ENCODE assay signal across 12 mouse cellular contexts in genomic region chr5:111570826-111571225, GRCm38 (mm10).
A peak's percentile ranks its signal among the peaks of the same experiment; 100 is the strongest.
DNase-seq lines count a peak whose midpoint lies in the region; ATAC-seq lines count a peak whose summit lies in the region.
"Had no signal": no experiment of that assay in that cellular context is flagged by ENCODE, and none has a peak within 500 bp of the region (broad histone marks: within the 10 kb centered on the region; RNA-seq: fewer than 3 reads in every experiment).

No protein-coding gene starts in this region.

- peaks cover 62% of the 10 kb centered on the region for H3K4me1 ChIP-seq in hindbrain, embryonic 10.5 days (replicated peaks)
- peaks cover 15% of the 10 kb centered on the region; the same call in 1 of the 2 replicates for H3K4me1 ChIP-seq in hindbrain, embryonic 14.5 days (replicated peaks; ENCODE audit: control insufficient read depth, insufficient read depth, low read length)
- peaks cover 18% of the 10 kb centered on the region for H3K4me1 ChIP-seq in hindbrain, embryonic 11.5 days (replicated peaks; ENCODE audit: control insufficient read depth, insufficient read depth, low read length)
- H3K4me1 ChIP-seq in limb, embryonic 15.5 days, result peaks cover 37% of the 10 kb centered on the region

- H3K9me3 ChIP-seq in hindbrain, embryonic 10.5 days, result no peaks in the 10 kb centered on the region
- H3K9me3 ChIP-seq in hindbrain, embryonic 14.5 days (ENCODE audit: control insufficient read depth, low read length), result no peaks in the 10 kb centered on the region
- no peaks in the 10 kb centered on the region for H3K9me3 ChIP-seq in hindbrain, embryonic 11.5 days (ENCODE audit: control insufficient read depth, low read length)
- H3K9me3 ChIP-seq in limb, embryonic 15.5 days, result no peaks in the 10 kb centered on the region
- H3K9me3 ChIP-seq: heart, embryonic 15.5 days; liver, embryonic 15.5 days had no signal

- no peaks in the 10 kb centered on the region for H3K36me3 ChIP-seq in hindbrain, embryonic 10.5 days
- H3K36me3 ChIP-seq in hindbrain, embryonic 14.5 days (replicated peaks; ENCODE audit: control insufficient read depth, insufficient read depth), result no peaks in the 10 kb centered on the region
- no peaks in the 10 kb centered on the region for H3K36me3 ChIP-seq in hindbrain, embryonic 11.5 days (ENCODE audit: control insufficient read depth, insufficient read depth, low read length)
- H3K36me3 ChIP-seq in limb, embryonic 15.5 days, result no peaks in the 10 kb centered on the region
- H3K36me3 ChIP-seq: heart, embryonic 15.5 days; liver, embryonic 15.5 days had no signal

- H3K4me3 ChIP-seq in hindbrain, embryonic 10.5 days, result no peak overlapping the region
- no peak overlapping the region for H3K4me3 ChIP-seq in hindbrain, embryonic 14.5 days (replicated peaks; ENCODE audit: low read length)
- no peak overlapping the region for H3K4me3 ChIP-seq in hindbrain, embryonic 11.5 days (ENCODE audit: low read depth, low read length)
- no peak overlapping the region for H3K4me3 ChIP-seq in limb, embryonic 15.5 days
- H3K4me3 ChIP-seq: heart, embryonic 15.5 days; liver, embryonic 15.5 days had no signal

- peaks cover 29% of the 10 kb centered on the region for H3K27me3 ChIP-seq in hindbrain, embryonic 10.5 days (ENCODE audit: insufficient read depth, poor library complexity, severe bottlenecking)
- no peaks in the 10 kb centered on the region for H3K27me3 ChIP-seq in hindbrain, embryonic 14.5 days (ENCODE audit: control insufficient read depth, insufficient read depth, low read length)
- H3K27me3 ChIP-seq in hindbrain, embryonic 11.5 days (ENCODE audit: control insufficient read depth, insufficient read depth, low read length), result no peaks in the 10 kb centered on the region
- no peaks in the 10 kb centered on the region for H3K27me3 ChIP-seq in limb, embryonic 15.5 days

- no peak overlapping the region for H3K4me2 ChIP-seq in hindbrain, embryonic 14.5 days (replicated peaks)
- no peak overlapping the region for H3K4me2 ChIP-seq in hindbrain, embryonic 11.5 days (replicated peaks; ENCODE audit: low read depth, low read length)
- H3K4me2 ChIP-seq in limb, embryonic 15.5 days, result no peak overlapping the region
- H3K4me2 ChIP-seq: heart, embryonic 15.5 days; liver, embryonic 15.5 days had no signal

- peak overlapping the region; percentile 77 for H3K27ac ChIP-seq in hindbrain, embryonic 10.5 days
- H3K27ac ChIP-seq in hindbrain, embryonic 14.5 days, result no peak overlapping the region
- no peak overlapping the region for H3K27ac ChIP-seq in hindbrain, embryonic 11.5 days (ENCODE audit: low read depth, low read length)
- H3K27ac ChIP-seq in limb, embryonic 15.5 days, result no peak overlapping the region
- H3K27ac ChIP-seq: heart, embryonic 15.5 days; liver, embryonic 15.5 days had no signal

- no peak overlapping the region for H3K9ac ChIP-seq in hindbrain, embryonic 14.5 days
- no peak overlapping the region for H3K9ac ChIP-seq in hindbrain, embryonic 11.5 days (ENCODE audit: low read depth, low read length)
- no peak overlapping the region for H3K9ac ChIP-seq in limb, embryonic 15.5 days
- H3K9ac ChIP-seq: heart, embryonic 15.5 days; liver, embryonic 15.5 days had no signal

- ATAC-seq in hindbrain, embryonic 14.5 days (ENCODE audit: low FRiP score), result no peak
- 0 out of 2 replicates have a peak, but pooled peaks have one; percentile 17 for ATAC-seq in hindbrain, embryonic 11.5 days (ENCODE audit: low FRiP score)
- peak; percentile 38; the same call in 1 of the 2 replicates for ATAC-seq in limb, embryonic 15.5 days (ENCODE audit: insufficient number of reproducible peaks, low FRiP score, low TSS enrichment, low read depth)
- ATAC-seq in erythroid progenitor cell, adult 5-6 weeks (replicated peaks; ENCODE audit: low FRiP score, poor library complexity, severe bottlenecking), result no peak
- ATAC-seq: CD4-positive, CD25-positive, alpha-beta regulatory T cell, adult 4 months had no signal

- DNase-seq in hindbrain, embryonic 10.5 days (ENCODE audit: low spot score), result no peak
- no peak for DNase-seq in hindbrain, embryonic 14.5 days (ENCODE audit: low spot score)
- peak; percentile 42 for DNase-seq in NIH3T3 (ENCODE audit: low read depth)
- no peak for DNase-seq in hindbrain, embryonic 11.5 days (ENCODE audit: low spot score)
- DNase-seq in left cerebral cortex, adult 9 months (ENCODE audit: low spot score in 2 of 2), result no peak
- DNase-seq in embryo, embryonic 9.5 days (ENCODE audit: extremely low spot score), result no peak
- DNase-seq: cerebellum, adult 11 months had no signal

- WGBS in hindbrain, embryonic 10.5 days, result 27% methylated on average over 10 of the region's 10 CpGs
- WGBS in hindbrain, embryonic 14.5 days, result 13% methylated on average over 10 of the region's 10 CpGs
- WGBS in hindbrain, embryonic 11.5 days, result 6% methylated on average over 10 of the region's 10 CpGs
- 7% methylated on average over 10 of the region's 10 CpGs for WGBS in limb, embryonic 15.5 days

Comparison
In these comparisons a context has a peak if more than half of its experiments do, and no peak if none do; other contexts are left out.
1. ATAC-seq: peak in hindbrain, embryonic 11.5 days (single experiment) and limb, embryonic 15.5 days (single experiment); none in hindbrain, embryonic 14.5 days (single experiment) and erythroid progenitor cell, adult 5-6 weeks (single experiment).